Mouse (Mus musculus) stomach, embryonic 16.5 days (tissue): Measurements from ENCODE around the gene Comp. TPM values are rescaled to one million over a fixed set of nuclear protein-coding genes. Genes with fewer than 3 reads are reported as not detected.
A peak's percentile ranks its signal among the peaks of the same experiment; 100 is the strongest.

Source experiments
- ATAC-seq: fragments of 200-750 bp; cut with Nextera tagmentation; 2 replicates; pipeline ENCODE4 v1.8.0; 2017; ENCODE audit warnings: moderate number of reproducible peaks, moderate TSS enrichment; ENCODE audit not compliant: insufficient read depth, low FRiP score
- H3K27ac ChIP-seq: fragments of 300-500 bp; sonication (generic); 2 replicates; pipeline ENCODE4 v1.5.1; 2014; ENCODE audit warnings: low read length
- H3K27me3 ChIP-seq: fragments of 300-500 bp; sonication (generic); 2 replicates; pipeline ENCODE4 v1.6.1; 2014; ENCODE audit warnings: low read length, control low read depth, mixed read lengths; ENCODE audit not compliant: control insufficient read depth, insufficient read depth
- H3K36me3 ChIP-seq: fragments of 300-500 bp; sonication (generic); 2 replicates; pipeline ENCODE4 v1.6.1; 2014; ENCODE audit warnings: low read length; ENCODE audit not compliant: control insufficient read depth, insufficient read depth
- H3K4me1 ChIP-seq: fragments of 300-500 bp; sonication (generic); 2 replicates; pipeline ENCODE4 v1.6.1; 2014; ENCODE audit warnings: low read length, control low read depth, mixed read lengths; ENCODE audit not compliant: control insufficient read depth, insufficient read depth
- H3K4me2 ChIP-seq: fragments of 300-500 bp; sonication (generic); 2 replicates; pipeline ENCODE4 v1.6.1; 2014; ENCODE audit warnings: low read depth, low read length, mixed read lengths
- H3K4me3 ChIP-seq: fragments of 300-500 bp; sonication (generic); replicated peaks from 2 replicates; pipeline ENCODE4 v1.5.1; 2014; ENCODE audit warnings: mild to moderate bottlenecking, low read length
- H3K9ac ChIP-seq: fragments of 300-500 bp; sonication (generic); 2 replicates; pipeline ENCODE4 v1.6.1; 2014; ENCODE audit warnings: low read length
- H3K9me3 ChIP-seq: fragments of 300-500 bp; sonication (generic); replicated peaks from 2 replicates; pipeline ENCODE4 v1.6.1; 2016; ENCODE audit warnings: low read length, control low read depth; ENCODE audit not compliant: control insufficient read depth
- WGBS: fragments of 180-500 bp; shearing (Covaris S2); extraction: QIAGEN DNeasy Blood & Tissue Kit; methylation state at CpG from one replicate; pipeline ENCODE4 v1.1.7; 2014; 5-methylcytosine and 5-hydroxymethylcytosine counted together
- polyA plus RNA-seq: library from polyadenylated mRNA; unstranded; fragments of >200 nt; fragmentation: Nextera tagmentation; extraction: Ambion mirVana; gene quantifications from 2 replicates; pipeline ENCODE4 v1.2.1, GENCODE M21; 2015

The Comp gene
- polyA plus RNA-seq, 1 experiment from 2014 or later = 0.25 TPM

- Histone ChIP-seq H3K4me1 (peaks cover 31% of the 10 kb centered on the region), H3K36me3 (peaks cover 6% of the 10 kb centered on the region; the same call in 1 of the 2 replicates), H3K4me2 (no peak overlapping the region), H3K27me3 (no peaks in the 10 kb centered on the region), H3K27ac (no peak overlapping the region), H3K9me3 (no peaks in the 10 kb centered on the region), H3K9ac (no peak overlapping the region), H3K4me3 (no peak overlapping the region)
- WGBS = 68% methylated on average over 1 of the region's 1 CpGs
- no peak for ATAC-seq
These were observed 25.4 kb upstream of the Comp start for GRCm38 (mm10) chr8:70347860-70348420.

- H3K36me3 ChIP-seq = no peaks in the 10 kb centered on the region
- H3K4me2 ChIP-seq = peak overlapping the region; percentile 98
- peak overlapping the region; percentile 78 for H3K4me3 ChIP-seq
- no peak for ATAC-seq
- no peaks in the 10 kb centered on the region for H3K9me3 ChIP-seq
- no peaks in the 10 kb centered on the region for H3K27me3 ChIP-seq
- peaks cover 38% of the 10 kb centered on the region for H3K4me1 ChIP-seq
- peak overlapping the region; percentile 86 for H3K27ac ChIP-seq
- H3K9ac ChIP-seq = peak overlapping the region; percentile 97
- WGBS = 32% methylated on average over 15 of the region's 15 CpGs
These were observed 22.0 kb upstream of the Comp start for GRCm38 (mm10) chr8:70351035-70351999.

- no peaks in the 10 kb centered on the region for H3K36me3 ChIP-seq
- H3K9ac ChIP-seq = peak overlapping the region; percentile 97
- no peaks in the 10 kb centered on the region for H3K27me3 ChIP-seq
- peaks cover 38% of the 10 kb centered on the region for H3K4me1 ChIP-seq
- no peak for ATAC-seq
- 14% methylated on average over 3 of the region's 3 CpGs for WGBS
- H3K4me3 ChIP-seq = peak overlapping the region; percentile 78
- H3K4me2 ChIP-seq = peak overlapping the region; percentile 98
- peak overlapping the region; percentile 86 for H3K27ac ChIP-seq
- H3K9me3 ChIP-seq = no peaks in the 10 kb centered on the region
These were observed 21.4 kb upstream of the Comp start for GRCm38 (mm10) chr8:70352000-70352384.

DNA sequence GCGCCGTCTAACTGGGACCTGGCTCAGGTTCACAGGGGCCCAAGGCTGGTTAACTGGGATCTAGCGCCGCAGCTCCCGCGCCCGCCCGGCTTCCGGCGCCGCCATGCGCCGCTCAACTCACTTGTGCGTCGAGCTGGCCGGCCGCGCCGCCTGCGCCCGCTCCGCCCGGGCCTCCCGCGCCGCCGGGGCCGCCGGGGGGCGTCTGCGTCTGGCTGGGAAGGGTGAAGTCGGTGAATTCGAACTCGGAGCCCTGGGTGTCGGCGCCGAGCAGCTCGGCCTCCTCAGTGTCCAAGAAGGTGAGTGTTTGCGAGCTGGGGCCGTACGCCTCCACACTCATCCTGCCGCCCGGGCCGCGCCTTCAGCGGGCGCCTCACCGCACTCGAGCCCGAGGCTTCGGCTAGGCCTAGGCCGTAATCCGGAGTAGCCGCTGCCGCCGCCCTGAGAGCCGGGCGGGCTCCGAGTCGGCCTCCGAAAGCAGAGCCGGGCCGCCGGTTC lies 20.7 kb upstream of the Comp start:
- Histone ChIP-seq H3K27me3 (no peaks in the 10 kb centered on the region), H3K9ac (peak overlapping the region; percentile 97), H3K4me2 (peak overlapping the region; percentile 98), H3K36me3 (no peaks in the 10 kb centered on the region), H3K4me3 (peak overlapping the region; percentile 78), H3K27ac (peak overlapping the region; percentile 86), H3K9me3 (no peaks in the 10 kb centered on the region), H3K4me1 (peaks cover 38% of the 10 kb centered on the region)
- peak; percentile 19; the same call in 1 of the 2 replicates for ATAC-seq
- 1% methylated on average over 53 of the region's 64 CpGs for WGBS

DNA sequence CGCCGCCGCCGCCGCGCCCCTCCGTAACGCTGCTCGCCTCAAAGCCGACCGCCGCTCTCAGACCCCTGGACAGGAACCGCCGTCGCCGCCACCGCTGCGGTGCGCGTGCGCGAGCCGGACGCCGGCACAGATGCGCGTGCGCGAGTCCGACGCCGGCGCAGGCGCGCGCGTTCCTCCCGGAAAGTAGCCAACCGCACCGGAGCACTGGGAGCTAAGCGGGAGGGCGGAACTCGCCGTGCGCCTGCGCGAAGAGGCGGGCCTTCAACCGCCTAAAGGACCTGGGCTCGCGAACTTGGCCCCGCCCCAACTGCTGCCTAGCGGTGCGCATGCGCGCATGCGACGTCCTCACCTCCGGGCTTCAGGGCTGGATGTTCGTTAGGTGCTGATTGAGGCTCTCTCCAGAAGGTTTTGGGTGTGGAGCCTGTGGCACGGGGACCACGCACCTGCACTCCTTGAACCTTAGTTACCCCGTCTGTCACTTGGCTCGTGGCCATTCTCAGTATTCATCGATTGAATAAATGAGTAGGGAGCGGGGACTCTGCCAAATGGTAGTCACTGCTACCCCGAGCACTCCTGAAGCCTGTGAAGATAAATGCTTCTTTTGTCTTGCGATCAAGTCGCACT lies 20.1 kb upstream of the Comp start, which contains the start of gene Upf1:
Gene Upf1, minus strand, starts transcription at position 85 of the 624 bp plus-strand sequence.
- Histone ChIP-seq H3K27ac (peak within 1 kb of the TSS; percentile 86), H3K9me3 (no peaks in the 10 kb centered on the region), H3K36me3 (no peaks in the 10 kb centered on the region), H3K4me3 (peak within 1 kb of the TSS; percentile 78), H3K27me3 (no peaks in the 10 kb centered on the region), H3K9ac (peak within 1 kb of the TSS; percentile 97), H3K4me1 (peaks cover 37% of the 10 kb centered on the region), H3K4me2 (peak within 1 kb of the TSS; percentile 98)
- under 1% methylated on average over 69 of the region's 69 CpGs for WGBS
- ATAC-seq = peak; percentile 94

- H3K9ac ChIP-seq = peak overlapping the region; percentile 69
These were observed 19.4 kb upstream of the Comp start for GRCm38 (mm10) chr8:70354004-70354403.

GRCm38 (mm10) chr8:70356111-70356510 lies 17.2 kb upstream of the Comp start:
- H3K9me3 ChIP-seq = no peaks in the 10 kb centered on the region

More at GRCm38 (mm10) chr8:70354004-70354403, 19.4 kb upstream of the Comp start:
- H3K4me1 ChIP-seq = peaks cover 32% of the 10 kb centered on the region
- ATAC-seq = no peak
- H3K4me2 ChIP-seq = peak overlapping the region; percentile 61
- no peaks in the 10 kb centered on the region for H3K36me3 ChIP-seq
- peak overlapping the region; percentile 78 for H3K4me3 ChIP-seq
- WGBS = 46% methylated on average over 4 of the region's 4 CpGs
- H3K9me3 ChIP-seq = no peaks in the 10 kb centered on the region
- H3K27me3 ChIP-seq = no peaks in the 10 kb centered on the region
- peak overlapping the region; percentile 81 for H3K27ac ChIP-seq

GRCm38 (mm10) chr8:70359411-70359810 lies 13.9 kb upstream of the Comp start:
- Histone ChIP-seq H3K4me2 (no peak overlapping the region), H3K27me3 (no peaks in the 10 kb centered on the region), H3K27ac (no peak overlapping the region), H3K9ac (no peak overlapping the region), H3K9me3 (no peaks in the 10 kb centered on the region), H3K4me3 (no peak overlapping the region), H3K4me1 (peaks cover 6% of the 10 kb centered on the region; the same call in 1 of the 2 replicates), H3K36me3 (no peaks in the 10 kb centered on the region)
- WGBS = 40% methylated on average over 3 of the region's 3 CpGs
- ATAC-seq = no peak; the same call in 1 of the 2 replicates

More at GRCm38 (mm10) chr8:70356111-70356510, 17.2 kb upstream of the Comp start:
- H3K27ac ChIP-seq = peak overlapping the region; percentile 14; the same call in 1 of the 2 replicates
- no peaks in the 10 kb centered on the region for H3K27me3 ChIP-seq
- peaks cover 22% of the 10 kb centered on the region for H3K4me1 ChIP-seq
- H3K4me3 ChIP-seq = no peak overlapping the region
- 86% methylated on average over 1 of the region's 1 CpGs for WGBS
- no peak overlapping the region for H3K4me2 ChIP-seq
- ATAC-seq = no peak
- H3K9ac ChIP-seq = no peak overlapping the region
- H3K36me3 ChIP-seq = no peaks in the 10 kb centered on the region
